ENCODE assay signal across 7 mouse cellular contexts in the genomic region with DNA sequence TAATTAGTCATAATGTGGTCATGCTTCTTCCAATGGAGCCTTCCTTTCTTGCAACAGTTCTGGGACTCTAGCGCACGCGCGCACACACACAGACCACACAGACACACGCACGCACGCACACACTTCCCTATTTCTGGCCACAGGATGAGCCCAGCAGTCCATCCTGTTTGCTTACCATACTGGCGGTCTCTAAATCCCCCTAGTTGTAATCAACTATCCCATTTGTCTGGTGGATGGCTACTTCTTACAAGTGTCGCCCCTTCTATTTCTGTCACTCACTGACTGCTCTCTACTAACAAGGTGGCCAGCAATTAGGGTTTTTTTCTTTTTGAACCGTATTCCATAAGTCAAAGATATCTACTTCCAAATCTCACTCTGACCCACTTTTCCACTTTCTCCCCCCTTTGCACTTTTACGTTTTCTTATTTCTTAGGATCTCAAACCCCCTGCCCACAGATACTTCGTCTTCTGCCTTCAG. TPM values are rescaled to one million over a fixed set of nuclear protein-coding genes. Genes with fewer than 3 reads are reported as not detected.
DNase-seq lines count a peak whose midpoint lies in the region; ATAC-seq lines count a peak whose summit lies in the region.

No protein-coding gene starts in this region.

- no peaks in the 10 kb centered on the region for H3K36me3 ChIP-seq in heart, embryonic 13.5 days
- H3K36me3 ChIP-seq in lung, embryonic 16.5 days (ENCODE audit: control insufficient read depth, insufficient read depth, low read length), result no peaks in the 10 kb centered on the region

- H3K4me2 ChIP-seq in heart, embryonic 13.5 days, result peak overlapping the region; percentile 97
- peak overlapping the region; percentile 91 for H3K4me2 ChIP-seq in lung, embryonic 16.5 days (ENCODE audit: low read depth, low read length)

- no peak for ATAC-seq in heart, embryonic 13.5 days (ENCODE audit: extremely low read depth, insufficient number of reproducible peaks, low FRiP score, low TSS enrichment)
- peak; percentile 20; the same call in 1 of the 2 replicates for ATAC-seq in lung, embryonic 16.5 days (ENCODE audit: low read depth)

- peak; percentile 9 to 16 for DNase-seq in urinary bladder, adult 18-20 months (ENCODE audit: low spot score in 2 of 2)
- DNase-seq in urinary bladder, adult 2 months (ENCODE audit: low spot score), result no peak
- peak; percentile 51 for DNase-seq in cerebellum, adult 9-11 months
- DNase-seq in kidney, postnatal 25 days, result peak; percentile 52 to 76
- DNase-seq in spleen, postnatal 36 days (ENCODE audit: low spot score in 2 of 2), result peak; percentile 42 to 58

- H3K4me1 ChIP-seq in heart, embryonic 13.5 days, result peaks cover 32% of the 10 kb centered on the region
- peaks cover 25% of the 10 kb centered on the region for H3K4me1 ChIP-seq in lung, embryonic 16.5 days (replicated peaks; ENCODE audit: control insufficient read depth, insufficient read depth, low read length)

- H3K9me3 ChIP-seq in heart, embryonic 13.5 days, result no peaks in the 10 kb centered on the region
- no peaks in the 10 kb centered on the region for H3K9me3 ChIP-seq in lung, embryonic 16.5 days (ENCODE audit: control insufficient read depth, low read length)

- WGBS in heart, embryonic 13.5 days, result 28% methylated on average over 12 of the region's 12 CpGs
- WGBS in lung, embryonic 16.5 days, result 22% methylated on average over 12 of the region's 12 CpGs

- peak overlapping the region; percentile 94 for H3K27ac ChIP-seq in heart, embryonic 13.5 days (replicated peaks)
- H3K27ac ChIP-seq in lung, embryonic 16.5 days (ENCODE audit: low read length), result peak overlapping the region; percentile 97

- no peaks in the 10 kb centered on the region for H3K27me3 ChIP-seq in heart, embryonic 13.5 days (replicated peaks)
- no peaks in the 10 kb centered on the region for H3K27me3 ChIP-seq in lung, embryonic 16.5 days (ENCODE audit: control insufficient read depth, insufficient read depth, low read depth, low read length)

- peak overlapping the region; percentile 98 for H3K9ac ChIP-seq in heart, embryonic 13.5 days
- peak overlapping the region; percentile 98 for H3K9ac ChIP-seq in lung, embryonic 16.5 days (ENCODE audit: low read length)

- H3K4me3 ChIP-seq in heart, embryonic 13.5 days, result peak overlapping the region; percentile 97
- peak overlapping the region; percentile 95 for H3K4me3 ChIP-seq in lung, embryonic 16.5 days (ENCODE audit: low read length)

RNA-seq across cellular contexts. Expression of a gene that starts 0.3 kb away (rescaled TPM):
- 20.8 and 30.7 TPM in 2 replicates for polyA plus RNA-seq in urinary bladder, adult 2 months (2012; rRNA removed)
- 10.0 and 13.0 TPM in 2 replicates for polyA plus RNA-seq in heart, embryonic 13.5 days (2015; fragmentation: Nextera tagmentation; extraction: Ambion mirVana)
- 21.7 and 23.2 TPM in 2 replicates for polyA plus RNA-seq in lung, embryonic 16.5 days (2015; fragmentation: Nextera tagmentation; extraction: Ambion mirVana)

RNA-seq across cellular contexts. Expression of a gene that starts 11.3 kb away (rescaled TPM):
- 0.15 and 0.19 TPM in 2 replicates for polyA plus RNA-seq in urinary bladder, adult 2 months (2012; rRNA removed)
- 0.51 and 0.78 TPM in 2 replicates for polyA plus RNA-seq in heart, embryonic 13.5 days (2015; fragmentation: Nextera tagmentation; extraction: Ambion mirVana)
- 1.1 and 1.4 TPM in 2 replicates for polyA plus RNA-seq in lung, embryonic 16.5 days (2015; fragmentation: Nextera tagmentation; extraction: Ambion mirVana)

RNA-seq across cellular contexts. Expression of a gene that starts 45.4 kb away (rescaled TPM):
- polyA plus RNA-seq in urinary bladder, adult 2 months (2012; rRNA removed), result 160 and 185 TPM in 2 replicates
- 241 and 267 TPM in 2 replicates for polyA plus RNA-seq in heart, embryonic 13.5 days (2015; fragmentation: Nextera tagmentation; extraction: Ambion mirVana)
- polyA plus RNA-seq in lung, embryonic 16.5 days (2015; fragmentation: Nextera tagmentation; extraction: Ambion mirVana), result 167 and 190 TPM in 2 replicates
